Mouse (Mus musculus): ENCODE measurements at regions not wholly inside any gene's neighbourhood (a gene's known extent, or its start where the extent isn't known, plus 50 kb on each side); places are given as distances from the start of the nearest gene placed in this dataset.

- peak; percentile 82 for DNase-seq (ENCODE audit: low read depth, low spot score)
Measured at GRCm38 (mm10) chr16:78490245-78490644, 86.3 kb downstream of the D16Ertd472e start.

GRCm38 (mm10) chr16:78489604-78490003 is 86.9 kb downstream of the D16Ertd472e start:
- DNase-seq (ENCODE audit: low read depth, low spot score): no peak

- no peak for DNase-seq (ENCODE audit: low read depth, low spot score)
Measured at GRCm38 (mm10) chr16:78486531-78486930, 90.0 kb downstream of the D16Ertd472e start.

- DNase-seq (ENCODE audit: low read depth, low spot score): no peak
Measured at GRCm38 (mm10) chr16:78484319-78484718, 92.2 kb downstream of the D16Ertd472e start.

GRCm38 (mm10) chr16:78481571-78481970 is 94.9 kb downstream of the D16Ertd472e start:
- DNase-seq (ENCODE audit: low read depth, low spot score): no peak

- DNase-seq (ENCODE audit: low read depth, low spot score): no peak
Measured at GRCm38 (mm10) chr16:78481065-78481464, 95.4 kb downstream of the D16Ertd472e start.

- DNase-seq (ENCODE audit: low read depth, low spot score): no peak
Measured at GRCm38 (mm10) chr16:78480261-78480660, 96.2 kb downstream of the D16Ertd472e start.

- DNase-seq (ENCODE audit: low read depth, low spot score): no peak
Measured at GRCm38 (mm10) chr16:78473456-78473855, 96.5 kb upstream of the Btg3 start.

- DNase-seq (ENCODE audit: low read depth, low spot score): no peak
Measured at GRCm38 (mm10) chr16:78459996-78460395, 83.0 kb upstream of the Btg3 start.

- no peak for DNase-seq (ENCODE audit: low read depth, low spot score)
Measured at GRCm38 (mm10) chr16:78457731-78458151, 80.7 kb upstream of the Btg3 start.

- DNase-seq (ENCODE audit: low read depth, low spot score): no peak
Measured at GRCm38 (mm10) chr16:78456345-78456744, 79.4 kb upstream of the Btg3 start.

GRCm38 (mm10) chr16:78454509-78454908 is 77.5 kb upstream of the Btg3 start:
- no peak for DNase-seq (ENCODE audit: low read depth, low spot score)

- DNase-seq (ENCODE audit: low read depth, low spot score): peak; percentile 78
Measured at GRCm38 (mm10) chr16:78452303-78452702, 75.3 kb upstream of the Btg3 start.

GRCm38 (mm10) chr16:78451750-78452149 is 74.8 kb upstream of the Btg3 start:
- DNase-seq (ENCODE audit: low read depth, low spot score): no peak

- no peak for DNase-seq (ENCODE audit: low read depth, low spot score)
Measured at GRCm38 (mm10) chr16:78451251-78451650, 74.3 kb upstream of the Btg3 start.

GRCm38 (mm10) chr16:78449231-78449630 is 72.2 kb upstream of the Btg3 start:
- no peak for DNase-seq (ENCODE audit: low read depth, low spot score)

- no peak for DNase-seq (ENCODE audit: low read depth, low spot score)
Measured at GRCm38 (mm10) chr16:78443262-78443661, 66.3 kb upstream of the Btg3 start.

- no peak for DNase-seq (ENCODE audit: low read depth, low spot score)
Measured at GRCm38 (mm10) chr16:78442830-78443229, 65.8 kb upstream of the Btg3 start.

GRCm38 (mm10) chr16:78441961-78442360 is 65.0 kb upstream of the Btg3 start:
- DNase-seq (ENCODE audit: low read depth, low spot score): no peak

GRCm38 (mm10) chr16:78435707-78436106 is 58.7 kb upstream of the Btg3 start:
- DNase-seq (ENCODE audit: low read depth, low spot score): no peak

- DNase-seq (ENCODE audit: low read depth, low spot score): no peak
Measured at GRCm38 (mm10) chr16:78427470-78428041, 50.6 kb upstream of the Btg3 start.

Measured in CD4-positive helper T cell, adult 2 months (primary cell).